Mouse (Mus musculus): ENCODE measurements around the gene Hist1h1d. TPM values are rescaled to one million over a fixed set of nuclear protein-coding genes. Genes with fewer than 3 reads are reported as not detected.

Gene Hist1h1d
- polyA plus RNA-seq, 1 experiment from 2014 or later: 0.86 TPM

- Histone ChIP-seq H3K27me3 (no peaks in the 10 kb centered on the region), H3K27ac (no peak overlapping the region), H3K4me1 (no peaks in the 10 kb centered on the region), H3K4me2 (no peak overlapping the region), H3K9ac (no peak overlapping the region), H3K4me3 (no peak overlapping the region), H3K9me3 (no peaks in the 10 kb centered on the region), H3K36me3 (no peaks in the 10 kb centered on the region)
- no peak for ATAC-seq (ENCODE audit: borderline replicate concordance, extremely low read depth, low FRiP score, low TSS enrichment)
These were observed 56.8 kb downstream of the Hist1h1d start for GRCm38 (mm10) chr13:23609844-23610243.

Small RNAs within 50 kb of the gene (microRNA-seq; reads per million reads assigned to microRNA genes)
- gene Gm44297 (not detected), gene Gm44359 (not detected), gene Gm44394 (not detected), gene n-TStga1 (3.0 reads per million, percentile 12 among the genes with 10 or more reads in this experiment)

Other genes with a start within 250 kb of the Hist1h1d start
- gene Zfp322a, start 184.1 kb upstream of the Hist1h1d start, polyA plus RNA-seq (2015; fragmentation: Nextera tagmentation; extraction: Ambion mirVana): 51.9 and 53.3 TPM in 2 replicates
- gene Abt1, start 129.4 kb upstream of the Hist1h1d start, polyA plus RNA-seq (2015; fragmentation: Nextera tagmentation; extraction: Ambion mirVana): 13.6 and 14.2 TPM in 2 replicates
- gene Btn1a1, start 87.4 kb upstream of the Hist1h1d start, polyA plus RNA-seq (2015; fragmentation: Nextera tagmentation; extraction: Ambion mirVana): 0.14 and 0.26 TPM in 2 replicates
- 0.16 and 0.21 TPM in 2 replicates for gene Btn2a2, start 64.4 kb upstream of the Hist1h1d start, polyA plus RNA-seq (2015; fragmentation: Nextera tagmentation; extraction: Ambion mirVana)
- gene Hist1h4h, start 22.2 kb upstream of the Hist1h1d start, polyA plus RNA-seq (2015; fragmentation: Nextera tagmentation; extraction: Ambion mirVana): 6.9 and 8.1 TPM in 2 replicates
- gene Hist1h2af, start 19.4 kb upstream of the Hist1h1d start, polyA plus RNA-seq (2015; fragmentation: Nextera tagmentation; extraction: Ambion mirVana): 6.2 and 8.4 TPM in 2 replicates
- 9.5 and 10.8 TPM in 2 replicates for gene Hist1h3g, start 17.8 kb upstream of the Hist1h1d start, polyA plus RNA-seq (2015; fragmentation: Nextera tagmentation; extraction: Ambion mirVana)
- 1.4 TPM in 2 replicates for gene Hist1h2bh, start 9.9 kb upstream of the Hist1h1d start, polyA plus RNA-seq (2015; fragmentation: Nextera tagmentation; extraction: Ambion mirVana)
- 0.75 and 1.5 TPM in 2 replicates for gene Hist1h3f, start 9.2 kb upstream of the Hist1h1d start, polyA plus RNA-seq (2015; fragmentation: Nextera tagmentation; extraction: Ambion mirVana)
- gene Hist1h4f, start 1.6 kb upstream of the Hist1h1d start, polyA plus RNA-seq (2015; fragmentation: Nextera tagmentation; extraction: Ambion mirVana): 1.7 and 2.1 TPM in 2 replicates
- 7.1 and 7.9 TPM in 2 replicates for gene Hist1h3e, start 9.1 kb downstream of the Hist1h1d start, polyA plus RNA-seq (2015; fragmentation: Nextera tagmentation; extraction: Ambion mirVana)
- gene Hist1h2ae, start 18.0 kb downstream of the Hist1h1d start, polyA plus RNA-seq (2015; fragmentation: Nextera tagmentation; extraction: Ambion mirVana): 143 and 164 TPM in 2 replicates
- 14.5 and 17.7 TPM in 2 replicates for gene Hist1h2bg, start 18.1 kb downstream of the Hist1h1d start, polyA plus RNA-seq (2015; fragmentation: Nextera tagmentation; extraction: Ambion mirVana)
- 10.1 and 10.2 TPM in 2 replicates for gene Hist1h2bf, start 20.9 kb downstream of the Hist1h1d start, polyA plus RNA-seq (2015; fragmentation: Nextera tagmentation; extraction: Ambion mirVana)
- gene Hist1h2ad, start 21.1 kb downstream of the Hist1h1d start, polyA plus RNA-seq (2015; fragmentation: Nextera tagmentation; extraction: Ambion mirVana): 3.1 and 4.6 TPM in 2 replicates
- gene Hist1h3d, start 22.5 kb downstream of the Hist1h1d start, polyA plus RNA-seq (2015; fragmentation: Nextera tagmentation; extraction: Ambion mirVana): 9.4 and 10.2 TPM in 2 replicates
- gene Hist1h4d, start 28.3 kb downstream of the Hist1h1d start, polyA plus RNA-seq (2015; fragmentation: Nextera tagmentation; extraction: Ambion mirVana): 160 and 177 TPM in 2 replicates
- gene Hist1h2be, start 67.9 kb downstream of the Hist1h1d start, polyA plus RNA-seq (2015; fragmentation: Nextera tagmentation; extraction: Ambion mirVana): 2.5 and 3.6 TPM in 2 replicates
- 28.3 and 28.5 TPM in 2 replicates for gene Hist1h1e, start 69.3 kb downstream of the Hist1h1d start, polyA plus RNA-seq (2015; fragmentation: Nextera tagmentation; extraction: Ambion mirVana)
- 1.6 and 1.8 TPM in 2 replicates for gene Hist1h2ac, start 130.7 kb downstream of the Hist1h1d start, polyA plus RNA-seq (2015; fragmentation: Nextera tagmentation; extraction: Ambion mirVana)
- gene Hist1h2bc, start 130.9 kb downstream of the Hist1h1d start, polyA plus RNA-seq (2015; fragmentation: Nextera tagmentation; extraction: Ambion mirVana): 60.8 and 63.6 TPM in 2 replicates
- 0.22 and 0.35 TPM in 2 replicates for gene Hist1h1t, start 142.6 kb downstream of the Hist1h1d start, polyA plus RNA-seq (2015; fragmentation: Nextera tagmentation; extraction: Ambion mirVana)
- gene Hist1h4c, start 145.2 kb downstream of the Hist1h1d start, polyA plus RNA-seq (2015; fragmentation: Nextera tagmentation; extraction: Ambion mirVana): 8.2 and 9.4 TPM in 2 replicates
- gene Hfe, start 157.6 kb downstream of the Hist1h1d start, polyA plus RNA-seq (2015; fragmentation: Nextera tagmentation; extraction: Ambion mirVana): 8.6 and 10.8 TPM in 2 replicates
- 36.2 and 37.0 TPM in 2 replicates for gene Hist1h1c, start 185.5 kb downstream of the Hist1h1d start, polyA plus RNA-seq (2015; fragmentation: Nextera tagmentation; extraction: Ambion mirVana)
- 12.0 and 13.7 TPM in 2 replicates for gene Hist1h3c, start 192.3 kb downstream of the Hist1h1d start, polyA plus RNA-seq (2015; fragmentation: Nextera tagmentation; extraction: Ambion mirVana)
- gene Hist1h2bb, start 193.5 kb downstream of the Hist1h1d start, polyA plus RNA-seq (2015; fragmentation: Nextera tagmentation; extraction: Ambion mirVana): 3.2 and 4.1 TPM in 2 replicates
- gene Hist1h2ab, start 197.9 kb downstream of the Hist1h1d start, polyA plus RNA-seq (2015; fragmentation: Nextera tagmentation; extraction: Ambion mirVana): 74.3 and 83.5 TPM in 2 replicates
- gene Hist1h3b, start 199.0 kb downstream of the Hist1h1d start, polyA plus RNA-seq (2015; fragmentation: Nextera tagmentation; extraction: Ambion mirVana): 12.0 and 18.6 TPM in 2 replicates
- 5.8 and 7.5 TPM in 2 replicates for gene Hist1h4b, start 203.8 kb downstream of the Hist1h1d start, polyA plus RNA-seq (2015; fragmentation: Nextera tagmentation; extraction: Ambion mirVana)
- gene Hist1h4a, start 208.0 kb downstream of the Hist1h1d start, polyA plus RNA-seq (2015; fragmentation: Nextera tagmentation; extraction: Ambion mirVana): 0.69 TPM in 1 of 2 replicates, not detected in the other
- gene Hist1h3a, start 209.1 kb downstream of the Hist1h1d start, polyA plus RNA-seq (2015; fragmentation: Nextera tagmentation; extraction: Ambion mirVana): 8.3 and 8.5 TPM in 2 replicates
- 3.3 and 3.9 TPM in 2 replicates for gene Hist1h1a, start 210.4 kb downstream of the Hist1h1d start, polyA plus RNA-seq (2015; fragmentation: Nextera tagmentation; extraction: Ambion mirVana)
- not detected in 2 replicates for gene Trim38, start 216.7 kb downstream of the Hist1h1d start, polyA plus RNA-seq (2015; fragmentation: Nextera tagmentation; extraction: Ambion mirVana)